Mouse (Mus musculus): ENCODE data around the gene Mrps6.

Mrps6 gene

GRCm38 (mm10) chr16:92120899-92121531 is 62.9 kb downstream of the Mrps6 start:
- DNase-seq (ENCODE audit: low read depth, low spot score), result no peak

- no peak for DNase-seq (ENCODE audit: low read depth, low spot score)
Measured at GRCm38 (mm10) chr16:92127226-92127625, 69.2 kb downstream of the Mrps6 start.

DNA sequence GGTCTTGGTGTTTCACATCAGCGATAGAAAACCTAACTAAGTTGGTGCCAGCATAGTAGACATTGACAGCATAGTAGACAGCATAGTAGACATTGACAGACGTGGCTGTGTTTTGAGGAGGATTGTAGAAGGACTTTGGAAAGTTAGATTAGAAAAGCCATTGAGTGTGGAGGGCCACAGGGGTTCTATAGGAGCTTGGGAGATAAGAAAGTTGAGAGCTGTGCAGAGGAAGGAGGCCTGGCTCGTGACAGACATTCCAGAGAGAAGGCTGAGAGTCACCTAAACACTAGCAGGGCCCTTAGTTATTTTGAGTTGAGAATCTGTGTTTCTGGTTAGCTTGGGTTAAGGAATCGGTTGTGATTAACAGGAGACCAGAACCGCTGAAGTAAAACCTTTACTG is 69.6 kb downstream of the Mrps6 start:
- DNase-seq (ENCODE audit: low read depth, low spot score), result no peak

GRCm38 (mm10) chr16:92129843-92130242 is 71.8 kb downstream of the Mrps6 start:
- no peak for DNase-seq (ENCODE audit: low read depth, low spot score)

- DNase-seq (ENCODE audit: low read depth, low spot score), result no peak
Measured at GRCm38 (mm10) chr16:92132511-92132910, 74.4 kb downstream of the Mrps6 start.

- DNase-seq (ENCODE audit: low read depth, low spot score), result no peak
Measured at GRCm38 (mm10) chr16:92134148-92134764, 76.2 kb downstream of the Mrps6 start.

- DNase-seq (ENCODE audit: low read depth, low spot score), result no peak
Measured at GRCm38 (mm10) chr16:92136275-92136674, 78.2 kb downstream of the Mrps6 start.

- DNase-seq (ENCODE audit: low read depth, low spot score), result no peak
Measured at GRCm38 (mm10) chr16:92139386-92140261, 81.6 kb downstream of the Mrps6 start.

- DNase-seq (ENCODE audit: low read depth, low spot score), result no peak
Measured at GRCm38 (mm10) chr16:92140328-92140727, 82.3 kb downstream of the Mrps6 start.

DNA sequence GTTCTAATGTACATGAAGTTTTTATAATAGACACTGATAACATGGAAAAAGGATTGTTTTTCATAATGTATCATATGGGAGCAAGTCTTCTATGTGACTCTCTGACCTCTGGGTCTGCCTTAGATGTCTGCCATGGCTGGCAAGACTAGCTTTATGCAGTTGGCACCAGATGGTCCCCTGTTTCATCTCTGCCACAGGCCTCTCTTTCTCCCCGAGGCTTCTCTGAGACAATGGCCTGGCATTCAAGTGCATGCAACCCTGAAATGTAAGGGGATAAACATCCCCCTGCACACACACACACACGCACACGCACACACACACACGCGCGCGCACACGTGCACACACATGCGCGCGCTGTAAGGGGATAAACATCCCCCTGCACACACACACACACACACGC is 83.0 kb downstream of the Mrps6 start:
- DNase-seq (ENCODE audit: low read depth, low spot score), result no peak

DNA sequence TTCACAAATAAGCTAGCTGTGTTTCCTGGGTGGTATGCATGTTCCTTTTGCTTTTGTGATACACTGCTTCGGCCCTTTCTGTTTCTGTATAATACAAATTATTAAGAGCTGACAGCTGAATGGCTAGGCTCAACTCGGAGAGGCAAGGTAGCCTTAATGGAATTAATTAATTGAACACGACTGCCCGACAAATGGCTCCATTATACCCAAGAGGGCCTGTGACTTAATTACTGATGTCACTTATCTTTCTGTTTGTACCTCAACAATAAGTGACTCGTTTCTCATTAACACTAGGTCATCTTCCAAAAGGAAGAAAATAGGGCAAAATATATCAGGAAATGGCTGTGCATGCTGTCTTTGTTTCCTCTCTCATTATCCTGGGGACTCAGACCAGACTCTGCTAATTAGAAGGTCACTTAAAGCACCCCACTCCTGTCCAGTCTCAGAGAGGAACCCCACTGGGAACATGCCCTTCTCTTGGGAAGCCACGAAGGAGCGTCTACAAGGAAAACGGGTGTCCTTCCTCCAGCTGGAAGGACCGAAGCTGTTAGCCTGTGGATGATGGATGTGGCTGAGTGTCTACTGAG is 84.4 kb downstream of the Mrps6 start:
- DNase-seq (ENCODE audit: low read depth, low spot score), result no peak

GRCm38 (mm10) chr16:92147631-92148366 is 89.7 kb downstream of the Mrps6 start:
- no peak for DNase-seq (ENCODE audit: low read depth, low spot score)

DNA sequence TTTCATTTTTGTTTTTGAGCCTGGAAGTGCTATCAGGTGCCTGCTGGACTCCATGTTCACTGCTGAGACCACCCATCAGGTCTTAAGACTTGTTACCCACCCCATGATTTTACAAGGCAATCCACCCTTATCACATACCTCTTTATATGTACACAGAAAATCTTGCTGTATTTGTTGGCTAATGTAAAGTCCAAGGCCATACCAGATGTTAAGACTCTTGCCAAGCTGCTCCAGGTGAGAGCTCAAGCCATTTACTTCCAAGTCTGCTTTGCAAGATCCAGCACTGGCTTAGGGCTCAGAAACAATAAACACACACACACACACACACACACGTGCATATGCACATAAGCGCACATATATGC is 90.3 kb downstream of the Mrps6 start:
- no peak for DNase-seq (ENCODE audit: low read depth, low spot score)

- DNase-seq (ENCODE audit: low read depth, low spot score), result no peak
Measured at GRCm38 (mm10) chr16:92150975-92151374, 92.9 kb downstream of the Mrps6 start.

GRCm38 (mm10) chr16:92158021-92158455 is 100.0 kb downstream of the Mrps6 start:
- no peak for DNase-seq (ENCODE audit: low read depth, low spot score)

GRCm38 (mm10) chr16:92158461-92159091 is 100.5 kb downstream of the Mrps6 start:
- peak; percentile 42 for DNase-seq (ENCODE audit: low read depth, low spot score)

DNA sequence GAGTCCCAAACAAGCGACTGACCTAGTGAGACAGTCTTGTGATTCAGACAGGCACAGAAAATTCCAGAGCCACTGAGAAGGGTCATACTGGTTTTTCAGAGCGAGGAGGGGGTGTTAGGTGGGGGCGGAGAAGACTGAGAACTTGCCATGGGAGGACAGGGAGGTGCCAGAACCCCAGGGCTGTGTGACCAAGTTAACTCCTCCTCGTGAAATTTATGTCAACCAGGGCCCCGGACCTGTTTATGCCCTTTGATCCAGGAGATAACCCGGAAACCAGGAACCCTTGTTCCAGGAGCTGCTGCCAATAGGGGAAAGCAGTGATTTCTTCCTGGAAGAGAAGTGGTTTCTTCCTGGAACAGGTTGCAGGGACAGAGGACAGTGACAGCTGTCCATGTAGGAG is 101.0 kb downstream of the Mrps6 start:
- no peak for DNase-seq (ENCODE audit: low read depth, low spot score)
